Mouse (Mus musculus) heart, adult 9 months (tissue): ENCODE results near the gene Mfrp.
"Not testable (repeated sequence)": the region's sequence is repeated elsewhere in the genome, so short reads cannot be mapped to it uniquely, and the experiment has no call there.

Source experiments
- DNase-seq, 2 experiments: peaks; one replicate each; pipeline ENCODE4 v3.0.0; 2022; ENCODE audit warnings: low spot score in 2 of 2

Mfrp gene

GRCm38 (mm10) chr9:44104881-44105280 is 3.4 kb downstream of the Mfrp start:
- no peak for DNase-seq

GRCm38 (mm10) chr9:44105781-44106180 is 4.3 kb downstream of the Mfrp start:
- DNase-seq = no peak

- no peak for DNase-seq
These were observed 4.7 kb downstream of the Mfrp start for GRCm38 (mm10) chr9:44106182-44106581.

- DNase-seq = no peak
These were observed 5.1 kb downstream of the Mfrp start for GRCm38 (mm10) chr9:44106596-44106995.

- DNase-seq = peak; percentile 91 to 92
These were observed 5.6 kb downstream of the Mfrp start, which contains the start of gene C1qtnf5 for GRCm38 (mm10) chr9:44107110-44107509. Gene C1qtnf5, plus strand, starts transcription at chr9:44107245.

GRCm38 (mm10) chr9:44107557-44108179 is 6.1 kb downstream of the Mfrp start:
- peak in 1 of 2 experiments; percentile 39 for DNase-seq

- no peak for DNase-seq
These were observed 6.9 kb downstream of the Mfrp start for GRCm38 (mm10) chr9:44108269-44109055.

GRCm38 (mm10) chr9:44109360-44110095 is 8.0 kb downstream of the Mfrp start:
- peak; percentile 53 to 74 for DNase-seq

GRCm38 (mm10) chr9:44111909-44112308 is 10.4 kb downstream of the Mfrp start:
- not testable (repeated sequence) for DNase-seq

- peak; percentile 98 for DNase-seq
These were observed 11.7 kb downstream of the Mfrp start, which contains the start of the genes Gm49380 and Rnf26 for GRCm38 (mm10) chr9:44113105-44113789. Gene Gm49380, minus strand, starts transcription at chr9:44113500. Gene Rnf26, minus strand, starts transcription at chr9:44113517.

- no peak for DNase-seq
These were observed 12.9 kb downstream of the Mfrp start for GRCm38 (mm10) chr9:44114453-44114852.

- DNase-seq = no peak
These were observed 14.1 kb downstream of the Mfrp start for GRCm38 (mm10) chr9:44115599-44115998.

- DNase-seq = no peak
These were observed 14.7 kb downstream of the Mfrp start for GRCm38 (mm10) chr9:44116182-44116581.

GRCm38 (mm10) chr9:44119011-44119410 is 17.5 kb downstream of the Mfrp start:
- DNase-seq = no peak

- DNase-seq = no peak
These were observed 18.5 kb downstream of the Mfrp start for GRCm38 (mm10) chr9:44119948-44120465.

GRCm38 (mm10) chr9:44124317-44124716 is 22.8 kb downstream of the Mfrp start:
- DNase-seq = no peak

GRCm38 (mm10) chr9:44125026-44125425 is 23.5 kb downstream of the Mfrp start:
- DNase-seq = no peak

- peak; percentile 77 to 88 for DNase-seq
These were observed 24.3 kb downstream of the Mfrp start for GRCm38 (mm10) chr9:44125546-44126428.

- no peak for DNase-seq
These were observed 25.2 kb downstream of the Mfrp start for GRCm38 (mm10) chr9:44126746-44127145.

GRCm38 (mm10) chr9:44127351-44127801 is 25.8 kb downstream of the Mfrp start:
- peak in 1 of 2 experiments; percentile 50 for DNase-seq
